Mouse (Mus musculus): ENCODE measurements around the gene Hhipl1.

DNA sequence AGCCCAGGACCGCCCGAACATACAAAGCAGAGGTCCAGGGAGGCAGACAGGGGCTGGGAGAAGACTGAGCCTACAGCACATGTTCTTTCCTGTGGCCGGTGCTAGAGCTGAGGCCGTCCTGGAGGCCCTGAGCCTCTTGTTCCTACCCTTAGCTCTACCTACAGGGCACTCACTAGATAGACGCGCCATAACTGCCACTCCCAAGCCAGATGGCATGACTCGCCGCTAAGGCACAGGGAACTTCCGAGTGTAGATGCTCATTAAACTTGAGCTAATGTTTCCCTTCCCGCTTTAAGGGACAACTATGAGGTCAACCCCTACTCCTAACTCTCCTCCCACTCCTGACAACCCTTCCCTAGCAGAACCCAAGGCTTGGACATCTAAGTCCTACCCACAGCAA is 37.1 kb upstream of the Hhipl1 start:
- no peak for TF ChIP-seq CTCF (IDR thresholded peaks at IDR 0.05; ENCODE audit: low read depth)
- TF ChIP-seq EP300 (optimal IDR thresholded peaks at IDR 0.05): no peak
